Mouse (Mus musculus) erythroblast, embryonic 14.5 days (primary cell): ENCODE results near the gene Gfra1. TPM values are rescaled to one million over a fixed set of nuclear protein-coding genes. Genes with fewer than 3 reads are reported as not detected.

Experiments used
- H3K27me3 ChIP-seq: 2 replicates; pipeline ENCODE4 v1.6.1; 2012; ENCODE audit warnings: inconsistent platforms; ENCODE audit not compliant: control insufficient read depth
- H3K36me3 ChIP-seq: 2 replicates; pipeline ENCODE4 v1.6.1; 2012; ENCODE audit warnings: mild to moderate bottlenecking, inconsistent platforms; ENCODE audit not compliant: control insufficient read depth
- H3K4me1 ChIP-seq: 2 replicates; pipeline ENCODE4 v1.6.1; 2012; ENCODE audit warnings: inconsistent platforms; ENCODE audit not compliant: control insufficient read depth
- H3K4me3 ChIP-seq: replicated peaks from 2 replicates; pipeline ENCODE3; 2012; ENCODE audit warnings: moderate library complexity, mild to moderate bottlenecking, inconsistent platforms
- H3K9me3 ChIP-seq: 2 replicates; pipeline ENCODE4 v1.6.1; 2012; ENCODE audit warnings: low read length, inconsistent platforms, mixed read lengths; ENCODE audit not compliant: control insufficient read depth
- GATA1 ChIP-seq: IDR thresholded peaks from 2 replicates; pipeline ENCODE4 v1.6.1; 2012; ENCODE audit warnings: low read length, inconsistent platforms, mixed read lengths
- TAL1 ChIP-seq: IDR thresholded peaks from 3 replicates; pipeline ENCODE4 v1.6.1; 2012; ENCODE audit warnings: low read length, inconsistent platforms, mixed read lengths
- polyA plus RNA-seq: library from polyadenylated mRNA; stranded (reverse); fragments of >175 nt; gene quantifications from 2 replicates; pipeline ENCODE4 v1.2.3, GENCODE M21; 2012

Gfra1 gene
- polyA plus RNA-seq, 1 experiment: not detected

DNA sequence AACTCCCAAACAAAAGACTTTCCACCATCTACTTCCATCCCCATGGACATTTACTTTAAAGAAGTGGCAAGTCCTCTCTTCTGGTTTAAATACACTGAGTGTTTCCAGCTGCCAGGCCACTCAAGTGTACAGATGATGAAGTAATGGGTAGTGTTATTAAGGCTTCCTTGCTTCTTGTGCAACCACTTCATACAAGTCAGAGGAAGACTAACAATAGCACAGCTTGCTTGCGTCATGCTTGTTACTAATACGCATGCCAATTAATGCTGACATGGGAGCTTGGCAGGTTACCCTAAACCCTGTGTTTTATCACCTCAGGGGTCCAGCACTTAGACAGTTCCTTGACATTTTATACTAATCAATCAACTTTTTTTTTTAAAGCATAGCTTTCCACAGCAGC is 196.5 kb downstream of the Gfra1 start:
- TF ChIP-seq TAL1 (no peak), GATA1 (no peak)
- Histone ChIP-seq H3K9me3 (no peaks in the 10 kb centered on the region), H3K4me1 (no peaks in the 10 kb centered on the region), H3K4me3 (no peak overlapping the region), H3K27me3 (no peaks in the 10 kb centered on the region), H3K36me3 (no peaks in the 10 kb centered on the region)

- Histone ChIP-seq H3K27me3 (no peaks in the 10 kb centered on the region), H3K9me3 (no peaks in the 10 kb centered on the region), H3K4me3 (no peak overlapping the region), H3K4me1 (no peaks in the 10 kb centered on the region), H3K36me3 (no peaks in the 10 kb centered on the region)
- TF ChIP-seq GATA1: no peak
- no peak for TF ChIP-seq TAL1
These were observed 199.2 kb downstream of the Gfra1 start for GRCm38 (mm10) chr19:58256485-58256884.

DNA sequence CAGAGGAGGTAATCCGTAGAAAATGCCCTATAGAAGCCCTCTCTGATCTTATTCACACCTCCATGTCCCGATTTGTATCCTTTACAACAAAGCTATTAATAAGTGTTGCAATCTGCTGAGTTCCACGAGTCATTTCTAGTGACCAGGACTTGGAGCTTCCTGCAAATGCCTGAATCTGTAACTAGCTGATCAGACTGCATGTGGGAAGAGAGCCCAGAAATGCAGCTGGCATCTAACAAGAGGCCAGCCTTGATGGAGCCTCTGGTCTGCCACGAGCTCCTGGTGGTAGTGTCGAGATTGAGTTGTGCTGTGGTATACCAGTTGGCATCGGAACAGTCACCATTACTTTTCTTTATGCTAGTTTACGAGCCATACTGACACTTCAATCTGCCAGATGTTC is 200.3 kb downstream of the Gfra1 start:
- Histone ChIP-seq H3K4me1 (no peaks in the 10 kb centered on the region), H3K4me3 (no peak overlapping the region), H3K9me3 (no peaks in the 10 kb centered on the region), H3K27me3 (no peaks in the 10 kb centered on the region), H3K36me3 (no peaks in the 10 kb centered on the region)
- TF ChIP-seq GATA1: no peak
- TF ChIP-seq TAL1: no peak

DNA sequence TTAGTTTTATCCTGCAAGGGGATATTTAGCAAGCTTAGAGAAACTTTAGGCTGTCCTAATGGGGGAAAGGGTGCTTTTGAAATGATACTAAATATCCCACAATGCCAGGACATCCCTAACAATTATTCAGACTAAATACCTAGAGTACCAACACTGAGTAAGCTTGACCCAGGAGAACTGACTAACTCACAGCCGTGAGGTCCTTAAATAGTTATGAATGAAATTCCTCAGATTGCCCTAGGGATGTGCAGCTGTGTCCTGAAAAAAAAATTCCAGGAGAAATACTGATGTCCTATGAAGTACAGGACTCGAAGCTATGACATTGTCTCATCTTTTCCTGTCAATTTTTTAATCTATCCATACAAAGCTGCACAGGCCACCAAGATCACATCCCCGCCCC is 201.5 kb downstream of the Gfra1 start:
- H3K36me3 ChIP-seq: no peaks in the 10 kb centered on the region
- no peaks in the 10 kb centered on the region for H3K4me1 ChIP-seq
- H3K9me3 ChIP-seq: no peaks in the 10 kb centered on the region
- TF ChIP-seq GATA1: no peak
- no peak for TF ChIP-seq TAL1
- H3K4me3 ChIP-seq: no peak overlapping the region
- no peaks in the 10 kb centered on the region for H3K27me3 ChIP-seq

GRCm38 (mm10) chr19:58251698-58252097 is 204.0 kb downstream of the Gfra1 start:
- TF ChIP-seq GATA1: no peak
- no peak for TF ChIP-seq TAL1

DNA sequence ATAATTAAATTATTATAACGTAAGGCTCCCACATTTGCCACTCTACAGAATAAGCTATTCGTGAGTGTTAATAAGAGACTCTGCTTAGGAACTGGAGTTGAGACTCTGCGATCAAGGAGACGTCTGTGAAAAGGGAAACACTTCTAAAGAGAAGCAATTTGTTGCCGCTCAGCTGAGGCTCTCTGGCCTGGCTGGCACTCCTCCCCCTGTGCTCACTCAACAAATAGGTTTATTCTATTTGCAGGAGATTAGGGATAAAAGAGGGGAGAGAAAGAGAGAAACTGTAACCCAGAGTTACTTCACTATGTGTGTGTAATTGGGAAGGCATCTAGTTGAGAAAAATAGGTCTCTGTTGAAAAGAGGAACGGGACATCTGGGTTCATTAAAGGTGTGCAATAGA is 204.6 kb downstream of the Gfra1 start:
- TF ChIP-seq TAL1: no peak
- TF ChIP-seq GATA1: no peak
- Histone ChIP-seq H3K4me1 (no peaks in the 10 kb centered on the region), H3K9me3 (no peaks in the 10 kb centered on the region), H3K27me3 (no peaks in the 10 kb centered on the region), H3K36me3 (no peaks in the 10 kb centered on the region), H3K4me3 (no peak overlapping the region)

More at GRCm38 (mm10) chr19:58251698-58252097, 204.0 kb downstream of the Gfra1 start:
- Histone ChIP-seq H3K9me3 (no peaks in the 10 kb centered on the region), H3K36me3 (no peaks in the 10 kb centered on the region), H3K27me3 (no peaks in the 10 kb centered on the region), H3K4me1 (no peaks in the 10 kb centered on the region), H3K4me3 (no peak overlapping the region)

DNA sequence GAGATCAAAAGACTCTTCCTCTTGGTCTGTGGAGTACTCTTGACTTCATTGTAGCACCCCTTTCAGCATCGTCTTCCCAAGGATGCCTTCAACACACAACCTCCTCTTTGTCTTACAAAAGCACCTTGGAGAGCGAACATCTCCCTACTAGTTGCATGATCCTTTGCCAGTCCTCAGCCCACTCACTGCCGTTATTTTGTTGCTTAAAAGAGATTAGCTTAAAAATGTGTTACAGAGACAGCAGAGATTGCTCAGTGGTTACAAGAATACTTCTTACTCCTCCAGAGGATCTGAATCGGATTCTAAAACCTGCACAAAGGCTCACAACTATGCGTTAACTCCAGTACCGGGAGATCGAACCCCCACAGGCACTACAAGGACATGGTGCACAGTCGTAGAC is 205.5 kb downstream of the Gfra1 start:
- H3K4me3 ChIP-seq: no peak overlapping the region
- no peaks in the 10 kb centered on the region for H3K9me3 ChIP-seq
- no peaks in the 10 kb centered on the region for H3K4me1 ChIP-seq
- TF ChIP-seq GATA1 (no peak), TAL1 (no peak)
- H3K36me3 ChIP-seq: no peaks in the 10 kb centered on the region
- H3K27me3 ChIP-seq: no peaks in the 10 kb centered on the region

GRCm38 (mm10) chr19:58244148-58244547 is 211.6 kb downstream of the Gfra1 start:
- H3K9me3 ChIP-seq: no peaks in the 10 kb centered on the region
- H3K4me1 ChIP-seq: no peaks in the 10 kb centered on the region
- H3K36me3 ChIP-seq: no peaks in the 10 kb centered on the region
- no peaks in the 10 kb centered on the region for H3K27me3 ChIP-seq
- TF ChIP-seq GATA1: no peak
- TF ChIP-seq TAL1: no peak
- H3K4me3 ChIP-seq: no peak overlapping the region

GRCm38 (mm10) chr19:58243604-58244003 is 212.1 kb downstream of the Gfra1 start:
- no peak overlapping the region for H3K4me3 ChIP-seq
- H3K9me3 ChIP-seq: no peaks in the 10 kb centered on the region
- no peaks in the 10 kb centered on the region for H3K4me1 ChIP-seq
- H3K36me3 ChIP-seq: no peaks in the 10 kb centered on the region
- H3K27me3 ChIP-seq: no peaks in the 10 kb centered on the region
- no peak for TF ChIP-seq GATA1
- no peak for TF ChIP-seq TAL1

DNA sequence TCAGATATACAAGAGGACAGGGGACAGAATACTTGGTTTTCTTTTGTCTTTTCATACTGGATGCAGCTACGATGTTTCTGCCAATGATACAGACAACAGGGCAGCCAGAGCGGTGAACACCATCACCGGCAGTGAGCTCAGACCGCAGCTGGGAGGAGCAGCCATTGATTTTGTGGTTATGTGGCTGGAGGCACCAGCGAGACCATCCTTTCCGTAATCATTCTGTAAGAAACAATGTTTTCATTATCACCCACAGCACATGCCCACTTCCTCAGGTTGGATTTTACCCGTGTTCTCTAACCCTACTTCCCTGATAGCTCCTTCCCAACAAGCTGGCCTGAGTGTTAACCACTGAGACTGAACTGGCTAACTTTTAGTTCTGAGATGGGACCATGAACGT is 217.4 kb downstream of the Gfra1 start:
- TF ChIP-seq GATA1 (no peak), TAL1 (no peak)
- Histone ChIP-seq H3K9me3 (no peaks in the 10 kb centered on the region), H3K36me3 (no peaks in the 10 kb centered on the region)

More for the DNA sequence above, 217.4 kb downstream of the Gfra1 start:
- H3K4me1 ChIP-seq: no peaks in the 10 kb centered on the region
- no peaks in the 10 kb centered on the region for H3K27me3 ChIP-seq
- H3K4me3 ChIP-seq: no peak overlapping the region
